Mouse (Mus musculus): ENCODE measurements around the gene Cldn9.

Cldn9 gene

GRCm38 (mm10) chr17:23680336-23680735 is 3.5 kb downstream of the Cldn9 start:
- DNase-seq (ENCODE audit: low spot score): no peak

- no peak for DNase-seq (ENCODE audit: low spot score)
Measured at GRCm38 (mm10) chr17:23679127-23679835, 4.5 kb downstream of the Cldn9 start, which contains the start of gene Cldn6. Cldn6 (plus strand) TSS chr17:23679249.

- peak; percentile 68 for DNase-seq (ENCODE audit: low spot score)
Measured at GRCm38 (mm10) chr17:23677236-23677679, 6.6 kb downstream of the Cldn9 start, which contains the start of gene Tnfrsf12a. Tnfrsf12a (minus strand) TSS chr17:23677468.

DNA sequence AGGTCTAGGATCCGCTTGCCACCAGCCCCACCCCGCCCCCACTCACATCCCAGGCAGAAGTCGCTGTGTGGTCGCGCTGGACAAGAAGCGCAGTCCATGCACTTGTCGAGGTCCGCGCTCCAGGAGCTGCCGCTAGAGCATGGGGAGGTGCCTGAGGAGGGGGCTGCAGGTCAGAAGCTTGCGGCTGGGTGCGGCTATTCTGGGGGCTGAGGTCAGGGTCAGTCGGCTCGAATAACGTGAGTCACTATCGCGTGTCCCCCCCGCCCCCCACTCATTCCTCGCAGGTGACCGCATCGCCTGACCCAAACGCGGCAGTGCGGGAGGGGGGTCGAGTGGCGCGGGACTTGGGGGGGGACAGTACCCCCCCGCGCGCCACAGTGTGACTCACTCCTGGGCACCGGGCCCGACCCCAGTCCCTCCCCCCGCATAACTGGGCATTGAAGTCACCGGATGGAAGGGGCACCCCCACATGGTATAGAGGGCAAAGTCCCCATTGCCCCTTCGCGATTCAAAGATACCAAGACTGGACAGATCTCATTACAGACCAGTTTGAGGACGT is 7.3 kb downstream of the Cldn9 start:
- peak; percentile 21 for DNase-seq (ENCODE audit: low spot score)

DNA sequence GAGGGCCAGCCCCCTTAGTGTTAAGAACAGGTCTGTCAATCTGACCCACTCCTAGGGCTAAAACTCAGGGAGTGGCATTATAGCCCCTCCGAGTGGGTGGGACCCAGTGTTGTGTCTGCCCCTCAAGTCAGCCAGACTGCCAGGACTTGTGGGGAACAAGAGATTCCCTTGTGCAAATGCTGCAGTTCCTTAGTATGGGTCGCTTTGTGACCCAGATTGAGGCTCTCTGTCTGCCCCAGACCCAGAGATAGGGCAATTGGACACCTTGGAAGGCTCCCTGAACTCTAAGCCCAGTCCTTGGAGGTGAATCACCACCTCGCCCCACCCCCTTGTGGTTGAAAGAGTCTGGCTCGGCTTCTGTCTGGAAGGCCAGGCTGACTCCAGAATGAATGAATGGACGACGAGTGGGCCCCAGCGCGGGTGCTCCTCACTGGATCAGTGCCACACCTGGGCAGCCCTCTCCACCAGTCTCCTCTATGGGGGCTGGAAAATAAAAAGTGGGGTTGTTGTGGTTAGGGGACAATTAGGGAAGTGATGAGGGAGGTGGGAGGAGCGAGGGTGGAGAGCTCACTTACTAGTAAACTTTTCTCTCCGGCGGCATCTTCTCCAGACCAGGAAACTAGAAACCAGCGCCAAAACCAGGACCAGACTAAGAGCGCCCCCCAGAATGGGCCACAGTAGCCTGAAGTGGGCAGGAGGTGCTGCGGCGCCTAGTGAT is 8.1 kb downstream of the Cldn9 start:
- DNase-seq (ENCODE audit: low spot score): peak; percentile 16

GRCm38 (mm10) chr17:23675127-23675526 is 8.7 kb downstream of the Cldn9 start:
- peak; percentile 33 for DNase-seq (ENCODE audit: low spot score)

- DNase-seq (ENCODE audit: low spot score): no peak
Measured at GRCm38 (mm10) chr17:23674271-23674952, 9.4 kb downstream of the Cldn9 start.

DNA sequence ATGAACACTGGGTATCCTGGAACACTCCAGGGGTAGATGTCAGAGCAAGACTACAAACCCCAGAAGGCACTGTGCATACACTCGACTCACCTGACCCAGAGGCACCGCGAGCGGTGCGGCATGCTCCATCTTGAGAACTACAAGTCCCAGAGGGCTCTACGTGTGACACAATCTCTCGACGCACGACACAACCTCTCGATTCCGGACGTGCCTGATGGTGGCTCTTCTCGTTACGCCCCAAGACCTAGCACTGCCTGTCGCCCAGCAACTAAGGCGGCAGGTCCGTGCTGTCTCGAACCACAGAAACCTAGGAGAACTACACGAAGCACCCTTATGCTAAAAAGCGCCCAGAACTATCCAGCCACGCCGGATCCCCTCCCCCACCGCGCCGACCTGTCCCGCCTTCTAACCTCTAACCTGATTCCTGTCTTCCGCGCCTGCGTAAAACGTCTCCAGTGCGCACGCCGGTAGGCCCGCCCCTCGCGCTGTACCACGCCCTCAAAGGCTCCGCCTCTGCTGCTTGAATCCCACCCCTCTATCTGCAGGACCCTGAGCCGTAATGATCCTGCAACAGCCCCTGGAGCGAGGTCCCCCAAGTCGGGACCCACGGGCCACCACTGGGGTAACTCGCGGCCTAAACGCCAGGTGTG is 10.3 kb downstream of the Cldn9 start, which contains the start of the genes Hcfc1r1 and Thoc6:
Hcfc1r1 (plus strand) TSS at position 173 of the 650 bp plus-strand sequence.
Thoc6 (minus strand) TSS at position 459 of the 650 bp plus-strand sequence.
- DNase-seq (ENCODE audit: low spot score): peak; percentile 82

DNA sequence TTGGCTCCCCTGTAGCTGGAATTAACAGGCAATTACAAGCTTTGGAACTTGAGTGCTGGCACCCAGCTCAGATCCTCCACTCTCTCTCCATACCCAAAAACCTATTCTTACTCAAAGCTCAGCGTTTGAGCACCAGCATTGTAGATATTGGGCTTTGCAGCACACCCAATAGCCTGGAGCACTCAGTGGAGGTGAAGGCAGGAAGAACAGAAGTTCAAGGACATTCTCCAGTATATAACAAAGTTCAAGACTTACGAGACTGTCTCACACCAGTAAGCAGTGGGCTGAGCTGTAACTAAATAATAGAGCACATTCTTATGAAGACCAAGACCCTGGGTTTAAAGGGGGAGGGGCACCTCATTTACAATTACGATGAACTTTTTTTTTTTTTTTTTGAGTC is 11.1 kb downstream of the Cldn9 start:
- DNase-seq (ENCODE audit: low spot score): no peak

- no peak for DNase-seq (ENCODE audit: low spot score)
Measured at GRCm38 (mm10) chr17:23671519-23671918, 12.3 kb downstream of the Cldn9 start.

- DNase-seq (ENCODE audit: low spot score): no peak
Measured at GRCm38 (mm10) chr17:23670516-23671074, 13.2 kb downstream of the Cldn9 start.

GRCm38 (mm10) chr17:23665511-23665910 is 18.3 kb downstream of the Cldn9 start:
- DNase-seq (ENCODE audit: low spot score): no peak

DNA sequence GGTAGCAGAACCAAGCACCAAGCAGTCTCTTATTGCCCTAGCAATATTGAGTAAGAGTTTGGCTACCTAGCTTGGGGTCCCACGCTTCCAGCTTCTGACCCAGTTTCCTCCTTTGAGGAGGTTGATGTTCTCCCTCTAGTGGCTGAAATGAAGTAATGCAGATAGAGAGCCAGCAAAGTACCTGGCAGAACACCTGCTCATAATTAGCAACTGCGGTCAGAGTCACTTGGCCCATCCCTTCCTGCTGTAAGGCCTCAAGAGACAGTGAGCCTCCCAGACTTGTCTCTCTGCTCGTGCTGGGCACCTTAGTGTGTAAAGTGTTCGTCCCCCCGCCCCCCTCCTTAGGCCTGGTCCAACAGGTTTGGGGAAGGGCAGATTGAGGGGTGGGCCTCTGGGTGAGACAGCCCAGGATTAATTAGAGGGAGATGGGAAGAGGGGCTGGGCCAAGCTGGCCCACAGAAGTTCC is 19.2 kb downstream of the Cldn9 start:
- DNase-seq (ENCODE audit: low spot score): no peak

DNA sequence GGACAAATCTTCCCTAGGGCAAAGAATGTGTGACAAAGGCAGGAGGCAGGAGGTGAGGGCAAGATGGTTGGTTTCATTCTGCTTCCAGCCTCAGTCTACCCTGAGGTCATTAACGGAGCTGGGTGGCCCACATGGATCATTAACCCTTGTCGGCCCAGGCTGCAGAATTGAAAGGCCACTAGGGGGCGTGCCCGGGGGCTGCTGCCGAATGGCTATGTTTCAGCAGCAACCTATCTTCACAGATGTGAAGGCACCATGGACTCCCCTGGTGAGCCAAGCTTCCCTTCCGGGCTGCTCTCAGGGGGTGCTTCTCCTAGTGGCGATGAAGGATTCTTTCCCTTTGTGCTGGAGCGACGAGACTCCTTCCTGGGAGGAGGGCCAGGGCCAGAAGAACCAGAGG is 22.3 kb downstream of the Cldn9 start:
- no peak for DNase-seq (ENCODE audit: low spot score)

DNA sequence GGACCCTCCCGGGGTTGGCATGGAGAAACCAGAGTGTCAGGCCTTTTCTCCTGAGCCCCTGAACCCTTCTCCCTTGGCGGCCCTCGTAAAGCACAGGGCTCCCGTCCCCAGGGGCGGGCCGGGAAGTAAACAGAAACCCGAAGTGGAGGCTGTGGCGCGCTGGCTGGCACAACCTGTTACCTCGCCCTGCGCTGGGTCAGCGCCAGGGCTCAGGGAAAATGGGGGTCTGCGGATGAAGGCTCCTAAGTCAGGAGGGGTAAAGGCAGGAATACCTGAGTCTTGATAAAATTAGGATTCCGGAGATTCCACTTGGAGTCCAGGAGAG is 23.0 kb downstream of the Cldn9 start:
- no peak for DNase-seq (ENCODE audit: low spot score)

- DNase-seq (ENCODE audit: low spot score): peak; percentile 63
Measured at GRCm38 (mm10) chr17:23660117-23660875, 23.5 kb downstream of the Cldn9 start, which contains the start of gene Bicdl2. Bicdl2 (plus strand) TSS chr17:23660506.

DNA sequence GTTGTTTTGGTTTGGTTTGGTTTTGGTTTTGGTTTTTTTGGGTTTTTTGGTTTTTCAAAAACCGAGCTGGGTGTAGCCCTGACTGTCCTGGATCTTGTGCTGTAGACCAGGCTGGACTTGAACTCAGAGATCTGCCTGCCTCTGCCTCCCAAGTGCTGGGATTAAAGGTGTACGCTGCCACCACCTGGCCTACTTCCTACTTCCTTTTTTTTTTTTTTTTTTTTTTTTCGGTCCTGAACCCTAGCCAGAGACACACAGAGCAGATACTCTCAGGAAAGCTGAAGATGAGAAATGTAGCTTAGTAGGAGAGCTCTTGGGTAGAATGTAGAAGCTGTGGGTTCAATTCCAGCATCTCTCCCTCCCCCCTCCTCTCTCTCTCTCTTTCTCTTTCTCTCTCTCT is 25.4 kb downstream of the Cldn9 start:
- DNase-seq (ENCODE audit: low spot score): no peak

GRCm38 (mm10) chr17:23654410-23654809 is 29.4 kb downstream of the Cldn9 start:
- DNase-seq (ENCODE audit: low spot score): no peak

DNA sequence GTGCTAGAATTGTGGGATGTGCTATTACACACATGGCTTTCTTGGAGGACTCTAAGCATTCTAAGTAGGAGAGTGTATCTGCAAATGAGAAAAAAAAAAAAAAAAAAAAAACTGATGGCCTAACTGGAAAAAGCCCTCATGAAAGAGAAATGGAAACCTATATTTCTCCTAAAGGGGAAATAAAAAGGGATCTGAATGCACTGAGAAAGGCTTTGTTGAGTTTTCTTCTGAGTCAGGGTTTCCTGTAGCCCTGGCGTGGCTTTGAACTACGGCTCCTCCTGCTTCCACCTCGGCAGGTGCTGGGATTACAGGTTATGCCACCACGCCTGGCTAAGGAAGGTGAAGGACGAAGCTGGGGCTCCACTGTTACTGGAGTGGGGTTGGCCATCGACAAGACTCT is 29.8 kb downstream of the Cldn9 start:
- no peak for DNase-seq (ENCODE audit: low spot score)

GRCm38 (mm10) chr17:23653324-23653723 is 30.5 kb downstream of the Cldn9 start:
- no peak for DNase-seq (ENCODE audit: low spot score)

- no peak for DNase-seq (ENCODE audit: low spot score)
Measured at GRCm38 (mm10) chr17:23651363-23651762, 32.5 kb downstream of the Cldn9 start.
